Mouse (Mus musculus) hindbrain, embryonic 11.5 days (tissue): ENCODE data around the gene Acvr1b. TPM values are rescaled to one million over a fixed set of nuclear protein-coding genes. Genes with fewer than 3 reads are reported as not detected.
A peak's percentile ranks its signal among the peaks of the same experiment; 100 is the strongest.

ENCODE experiments used
- ATAC-seq: fragments of 200-750 bp; cut with Nextera tagmentation; 2 replicates; pipeline ENCODE4 v1.8.0; 2017; ENCODE audit warnings: mild to moderate bottlenecking, moderate TSS enrichment, moderate library complexity; ENCODE audit not compliant: low FRiP score
- DNase-seq: peaks from one replicate; pipeline ENCODE4 v3.0.0-alpha.2; 2015; ENCODE audit warnings: low spot score
- H3K27ac ChIP-seq: fragments of 300-500 bp; sonication (generic); 2 replicates; pipeline ENCODE4 v1.5.1; 2014; ENCODE audit warnings: mild to moderate bottlenecking, low read depth, low read length
- H3K27me3 ChIP-seq: fragments of 300-500 bp; sonication (generic); 2 replicates; pipeline ENCODE4 v1.6.1; 2014; ENCODE audit warnings: mild to moderate bottlenecking, low read length, moderate library complexity, mixed read lengths; ENCODE audit not compliant: control insufficient read depth, insufficient read depth
- H3K36me3 ChIP-seq: fragments of 300-500 bp; sonication (generic); 2 replicates; pipeline ENCODE4 v1.6.1; 2014; ENCODE audit warnings: mild to moderate bottlenecking, low read length, moderate library complexity, mixed read lengths; ENCODE audit not compliant: control insufficient read depth, insufficient read depth
- H3K4me1 ChIP-seq: fragments of 300-500 bp; sonication (generic); replicated peaks from 2 replicates; pipeline ENCODE4 v1.6.1; 2014; ENCODE audit warnings: low read length, mixed read lengths; ENCODE audit not compliant: control insufficient read depth, insufficient read depth
- H3K4me2 ChIP-seq: fragments of 300-500 bp; sonication (generic); replicated peaks from 2 replicates; pipeline ENCODE4 v1.6.1; 2014; ENCODE audit warnings: mild to moderate bottlenecking, low read depth, low read length
- H3K4me3 ChIP-seq: fragments of 300-500 bp; sonication (generic); 2 replicates; pipeline ENCODE4 v1.5.1; 2014; ENCODE audit warnings: low read depth, low read length
- H3K9ac ChIP-seq: fragments of 300-500 bp; sonication (generic); 2 replicates; pipeline ENCODE4 v1.6.1; 2014; ENCODE audit warnings: low read depth, low read length
- H3K9me3 ChIP-seq: fragments of 300-500 bp; sonication (generic); 2 replicates; pipeline ENCODE4 v1.6.1; 2016; ENCODE audit warnings: low read length; ENCODE audit not compliant: control insufficient read depth
- WGBS: fragments of 180-500 bp; shearing (Covaris S2); extraction: QIAGEN DNeasy Blood & Tissue Kit; methylation state at CpG from one replicate; pipeline ENCODE4 v1.1.7; 2014; 5-methylcytosine and 5-hydroxymethylcytosine counted together
- polyA plus RNA-seq: library from polyadenylated mRNA; unstranded; fragments of >200 nt; fragmentation: Nextera tagmentation; extraction: Ambion mirVana; gene quantifications from 2 replicates; pipeline ENCODE4 v1.2.1, GENCODE M21; 2014

The Acvr1b gene
- polyA plus RNA-seq, 1 experiment from 2014 or later = 16.2 TPM

- Histone ChIP-seq H3K27ac (no peak overlapping the region), H3K9ac (no peak overlapping the region; the same call in 1 of the 2 replicates), H3K36me3 (no peaks in the 10 kb centered on the region), H3K4me1 (no peaks in the 10 kb centered on the region; the same call in 1 of the 2 replicates), H3K9me3 (no peaks in the 10 kb centered on the region), H3K4me3 (peak overlapping the region; percentile 92), H3K27me3 (no peaks in the 10 kb centered on the region), H3K4me2 (peak overlapping the region; percentile 92)
- DNase-seq (no peak), ATAC-seq (no peak)
- WGBS = 66% methylated on average over 3 of the region's 3 CpGs
Observed at GRCm38 (mm10) chr15:101176284-101176680, 2.4 kb downstream of the Acvr1b start.

GRCm38 (mm10) chr15:101176795-101177691 is 3.2 kb downstream of the Acvr1b start:
- Histone ChIP-seq H3K4me3 (no peak overlapping the region), H3K9ac (no peak overlapping the region), H3K36me3 (no peaks in the 10 kb centered on the region), H3K27ac (no peak overlapping the region), H3K27me3 (no peaks in the 10 kb centered on the region), H3K4me2 (no peak overlapping the region), H3K9me3 (no peaks in the 10 kb centered on the region), H3K4me1 (no peaks in the 10 kb centered on the region; the same call in 1 of the 2 replicates)
- DNase-seq (no peak), ATAC-seq (no peak)
- 79% methylated on average over 8 of the region's 8 CpGs for WGBS

GRCm38 (mm10) chr15:101180363-101181105 is 6.7 kb downstream of the Acvr1b start:
- ATAC-seq = no peak
- no peak overlapping the region for H3K4me3 ChIP-seq
- no peaks in the 10 kb centered on the region; the same call in 1 of the 2 replicates for H3K4me1 ChIP-seq
- DNase-seq = no peak
- H3K4me2 ChIP-seq = no peak overlapping the region
- no peaks in the 10 kb centered on the region for H3K36me3 ChIP-seq
- H3K27ac ChIP-seq = no peak overlapping the region
- H3K9ac ChIP-seq = no peak overlapping the region
- no peaks in the 10 kb centered on the region for H3K27me3 ChIP-seq
- 80% methylated on average over 15 of the region's 15 CpGs for WGBS
- H3K9me3 ChIP-seq = no peaks in the 10 kb centered on the region

GRCm38 (mm10) chr15:101181106-101181466 is 7.2 kb downstream of the Acvr1b start:
- H3K27ac ChIP-seq = 0 out of 2 replicates have a peak overlapping the region, but pooled peaks have one; percentile 32
- WGBS = 30% methylated on average over 5 of the region's 5 CpGs
- DNase-seq (no peak), ATAC-seq (no peak)
- H3K4me3 ChIP-seq = no peak overlapping the region
- no peaks in the 10 kb centered on the region for H3K36me3 ChIP-seq
- no peaks in the 10 kb centered on the region; the same call in 1 of the 2 replicates for H3K4me1 ChIP-seq
- H3K9ac ChIP-seq = no peak overlapping the region
- no peak overlapping the region for H3K4me2 ChIP-seq
- no peaks in the 10 kb centered on the region for H3K27me3 ChIP-seq
- no peaks in the 10 kb centered on the region for H3K9me3 ChIP-seq

GRCm38 (mm10) chr15:101181500-101181899 is 7.6 kb downstream of the Acvr1b start:
- no peak for ATAC-seq
- H3K4me1 ChIP-seq = no peaks in the 10 kb centered on the region

GRCm38 (mm10) chr15:101182676-101183075 is 8.8 kb downstream of the Acvr1b start:
- Histone ChIP-seq H3K9me3 (no peaks in the 10 kb centered on the region), H3K4me1 (no peaks in the 10 kb centered on the region), H3K27ac (no peak overlapping the region), H3K36me3 (no peaks in the 10 kb centered on the region), H3K4me3 (no peak overlapping the region), H3K27me3 (no peaks in the 10 kb centered on the region), H3K4me2 (no peak overlapping the region), H3K9ac (no peak overlapping the region)
- ATAC-seq (no peak), DNase-seq (no peak)
- 64% methylated on average over 5 of the region's 5 CpGs for WGBS

More at GRCm38 (mm10) chr15:101181500-101181899, 7.6 kb downstream of the Acvr1b start:
- Histone ChIP-seq H3K27ac (0 out of 2 replicates have a peak overlapping the region, but pooled peaks have one; percentile 32), H3K9me3 (no peaks in the 10 kb centered on the region), H3K4me3 (no peak overlapping the region), H3K4me2 (no peak overlapping the region), H3K27me3 (no peaks in the 10 kb centered on the region), H3K36me3 (no peaks in the 10 kb centered on the region), H3K9ac (no peak overlapping the region)
- 19% methylated on average over 4 of the region's 4 CpGs for whole genome bisulfite sequencing
- DNase-seq = no peak

GRCm38 (mm10) chr15:101184300-101184699 is 10.4 kb downstream of the Acvr1b start:
- Histone ChIP-seq H3K4me1 (no peaks in the 10 kb centered on the region), H3K4me2 (no peak overlapping the region), H3K9ac (no peak overlapping the region), H3K27ac (no peak overlapping the region), H3K36me3 (no peaks in the 10 kb centered on the region), H3K9me3 (no peaks in the 10 kb centered on the region), H3K27me3 (no peaks in the 10 kb centered on the region), H3K4me3 (no peak overlapping the region)
- DNase-seq (no peak), ATAC-seq (no peak)
- 99% methylated on average over 8 of the region's 8 CpGs for WGBS

GRCm38 (mm10) chr15:101185549-101185948 is 11.7 kb downstream of the Acvr1b start:
- 95% methylated on average over 3 of the region's 3 CpGs for WGBS
- Histone ChIP-seq H3K36me3 (no peaks in the 10 kb centered on the region), H3K4me1 (no peaks in the 10 kb centered on the region), H3K9ac (no peak overlapping the region), H3K27me3 (no peaks in the 10 kb centered on the region), H3K27ac (no peak overlapping the region), H3K4me3 (no peak overlapping the region), H3K4me2 (no peak overlapping the region), H3K9me3 (no peaks in the 10 kb centered on the region)
- ATAC-seq = no peak
- no peak for DNase-seq
